31 mouse cellular contexts compared by ENCODE assay signal in the genomic region with DNA sequence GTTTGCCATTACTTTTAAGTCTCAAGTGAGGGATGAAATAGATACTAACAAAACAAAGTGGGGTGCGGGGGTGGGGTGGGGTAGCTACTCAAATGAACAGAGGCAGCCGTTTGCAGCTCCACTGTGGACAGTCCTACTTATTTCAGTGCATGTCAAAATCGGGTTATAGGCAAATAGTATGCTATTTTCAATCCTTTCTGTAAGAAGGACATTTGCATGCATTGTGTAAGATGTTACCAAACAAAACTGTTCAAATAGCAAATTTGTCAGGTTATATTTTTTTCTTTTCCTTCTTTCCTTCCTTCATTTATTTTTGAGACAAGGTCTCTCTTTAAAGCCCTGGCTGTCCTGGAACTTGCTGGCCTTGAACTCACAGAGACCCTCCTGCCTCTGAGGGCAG.
"Had no signal": no experiment of that assay in that cellular context is flagged by ENCODE, and none has a peak within 500 bp of the region (broad histone marks: within the 10 kb centered on the region; RNA-seq: fewer than 3 reads in every experiment).

No protein-coding gene starts in this region.

- H3K27ac ChIP-seq: limb, embryonic 10.5 days; limb, embryonic 12.5 days; limb, embryonic 13.5 days; limb, embryonic 15.5 days; liver, embryonic 12.5 days; liver, embryonic 13.5 days; liver, embryonic 14.5 days; liver, embryonic 15.5 days; lung, embryonic 15.5 days; macrophage; midbrain, embryonic 10.5 days; midbrain, embryonic 12.5 days; midbrain, embryonic 13.5 days; midbrain, embryonic 15.5 days; neural tube, embryonic 12.5 days; neural tube, embryonic 13.5 days had no signal

- DNase-seq: left cerebral cortex, postnatal 4 days; liver; liver, embryonic 13.5 days; liver, postnatal 0 days; lung, adult 18-20 months; lung, adult 2 months; lung, embryonic 14.5 days; lung, postnatal 10 days; lung, postnatal 14 days; lung, postnatal 36 days; lung, postnatal 4 days; midbrain, embryonic 14.5 days had no signal

- H3K4me2 ChIP-seq: limb, embryonic 12.5 days; limb, embryonic 13.5 days; limb, embryonic 15.5 days; liver, embryonic 11.5 days; liver, embryonic 12.5 days; liver, embryonic 13.5 days; liver, embryonic 15.5 days; lung, embryonic 14.5 days; lung, embryonic 15.5 days; midbrain, embryonic 11.5 days; midbrain, embryonic 12.5 days; midbrain, embryonic 13.5 days; midbrain, embryonic 15.5 days; neural tube, embryonic 12.5 days; neural tube, embryonic 13.5 days had no signal

- H3K9ac ChIP-seq: limb, embryonic 12.5 days; limb, embryonic 13.5 days; limb, embryonic 15.5 days; liver, embryonic 12.5 days; liver, embryonic 13.5 days; liver, embryonic 14.5 days; liver, embryonic 15.5 days; liver, postnatal 0 days; lung, embryonic 14.5 days; lung, embryonic 15.5 days; midbrain, embryonic 12.5 days; midbrain, embryonic 13.5 days; midbrain, embryonic 15.5 days; neural tube, embryonic 12.5 days; neural tube, embryonic 13.5 days had no signal

- H3K27me3 ChIP-seq: limb, embryonic 12.5 days; limb, embryonic 13.5 days; limb, embryonic 15.5 days; liver, embryonic 12.5 days; liver, embryonic 13.5 days; liver, embryonic 15.5 days; lung, embryonic 15.5 days; midbrain, embryonic 13.5 days; midbrain, embryonic 15.5 days; neural tube, embryonic 12.5 days had no signal

- H3K9me3 ChIP-seq: limb, embryonic 10.5 days; limb, embryonic 12.5 days; limb, embryonic 13.5 days; limb, embryonic 15.5 days; liver, embryonic 12.5 days; liver, embryonic 13.5 days; liver, embryonic 15.5 days; lung, embryonic 15.5 days; megakaryocyte, embryonic 14.5 days; midbrain, embryonic 10.5 days; midbrain, embryonic 12.5 days; midbrain, embryonic 13.5 days; midbrain, embryonic 15.5 days; neural tube, embryonic 12.5 days; neural tube, embryonic 13.5 days had no signal

- H3K4me1 ChIP-seq: limb, embryonic 10.5 days; limb, embryonic 12.5 days; limb, embryonic 13.5 days; limb, embryonic 15.5 days; lung, embryonic 15.5 days; midbrain, embryonic 12.5 days; midbrain, embryonic 13.5 days; midbrain, embryonic 15.5 days; neural tube, embryonic 12.5 days; neural tube, embryonic 13.5 days had no signal

- H3K4me3 ChIP-seq: limb, embryonic 10.5 days; limb, embryonic 12.5 days; limb, embryonic 13.5 days; limb, embryonic 15.5 days; liver, embryonic 12.5 days; liver, embryonic 13.5 days; liver, embryonic 15.5 days; lung, embryonic 15.5 days; megakaryocyte, embryonic 14.5 days; midbrain, embryonic 10.5 days; midbrain, embryonic 12.5 days; midbrain, embryonic 13.5 days; midbrain, embryonic 15.5 days; myocyte; neural tube, embryonic 12.5 days; neural tube, embryonic 13.5 days had no signal
